12 mouse cellular contexts compared by ENCODE assay signal in genomic region chr19:43917406-43917691, GRCm38 (mm10). TPM values are rescaled to one million over a fixed set of nuclear protein-coding genes. Genes with fewer than 3 reads are reported as not detected.
DNase-seq lines count a peak whose midpoint lies in the region; ATAC-seq and TF ChIP-seq lines count a peak whose summit lies in the region.
"Had no signal": no experiment of that assay in that cellular context is flagged by ENCODE, and none has a peak within 500 bp of the region (broad histone marks: within the 10 kb centered on the region; RNA-seq: fewer than 3 reads in every experiment).

No protein-coding gene starts in this region.

- H3K4me1 ChIP-seq in heart, embryonic 14.5 days (ENCODE audit: control insufficient read depth in 2 of 2, insufficient read depth in 2 of 2, low read length in 2 of 2) = peaks cover 28 to 36% of the 10 kb centered on the region in 2 experiments
- peaks cover 16% of the 10 kb centered on the region for H3K4me1 ChIP-seq in spleen, adult 2 months (ENCODE audit: control insufficient read depth, insufficient read depth, insufficient read length)
- H3K4me1 ChIP-seq in intestine, postnatal 0 days (replicated peaks; ENCODE audit: control insufficient read depth, insufficient read depth, low read length) = peaks cover 8% of the 10 kb centered on the region; the same call in 1 of the 2 replicates
- H3K4me1 ChIP-seq in stomach, embryonic 15.5 days = peaks cover 24% of the 10 kb centered on the region; the same call in 1 of the 2 replicates
- H3K4me1 ChIP-seq in midbrain, embryonic 11.5 days (ENCODE audit: control insufficient read depth, insufficient read depth, low read length) = peaks cover 4% of the 10 kb centered on the region; the same call in 1 of the 2 replicates

- intact Hi-C loops in heart, postnatal 36 days (cut with DNase I) = no loop called here

- no peaks in the 10 kb centered on the region for H3K36me3 ChIP-seq in heart, embryonic 14.5 days (ENCODE audit: control insufficient read depth, insufficient read depth, low read length)
- H3K36me3 ChIP-seq in spleen, adult 2 months (ENCODE audit: control insufficient read depth, insufficient read depth, low read length) = no peaks in the 10 kb centered on the region
- no peaks in the 10 kb centered on the region for H3K36me3 ChIP-seq in intestine, postnatal 0 days (ENCODE audit: control insufficient read depth, insufficient read depth)
- no peaks in the 10 kb centered on the region for H3K36me3 ChIP-seq in stomach, embryonic 15.5 days
- H3K36me3 ChIP-seq in midbrain, embryonic 11.5 days (ENCODE audit: control insufficient read depth, insufficient read depth, low read length) = no peaks in the 10 kb centered on the region
- H3K36me3 ChIP-seq: embryonic facial prominence, embryonic 13.5 days had no signal

- no peak overlapping the region for H3K4me3 ChIP-seq in heart, embryonic 14.5 days (ENCODE audit: control insufficient read depth in 1 of 2, insufficient read depth in 1 of 2, low read depth in 1 of 2, low read length in 2 of 2)
- peak overlapping the region; percentile 17; the same call in 1 of the 2 replicates for H3K4me3 ChIP-seq in spleen, adult 2 months (ENCODE audit: extremely low read depth, insufficient read depth, insufficient read length)
- H3K4me3 ChIP-seq in intestine, postnatal 0 days (ENCODE audit: low read depth, low read length) = peak overlapping the region; percentile 16
- no peak overlapping the region for H3K4me3 ChIP-seq in stomach, embryonic 15.5 days (replicated peaks)
- no peak overlapping the region for H3K4me3 ChIP-seq in midbrain, embryonic 11.5 days (ENCODE audit: low read depth, low read length)
- H3K4me3 ChIP-seq: embryonic facial prominence, embryonic 13.5 days; forebrain, embryonic 13.5 days had no signal

- no peak overlapping the region for H3K9ac ChIP-seq in heart, embryonic 14.5 days (ENCODE audit: low read length)
- H3K9ac ChIP-seq in intestine, postnatal 0 days (ENCODE audit: low read depth, low read length) = no peak overlapping the region
- no peak overlapping the region for H3K9ac ChIP-seq in stomach, embryonic 15.5 days
- H3K9ac ChIP-seq in midbrain, embryonic 11.5 days (ENCODE audit: low read length) = no peak overlapping the region
- H3K9ac ChIP-seq: embryonic facial prominence, embryonic 13.5 days; forebrain, embryonic 13.5 days had no signal

- 76% methylated on average over 2 of the region's 2 CpGs for WGBS in heart, embryonic 14.5 days
- 37% methylated on average over 2 of the region's 2 CpGs for WGBS in spleen, adult 2 months
- WGBS in intestine, postnatal 0 days = 62% methylated on average over 2 of the region's 2 CpGs
- 67% methylated on average over 2 of the region's 2 CpGs for WGBS in stomach, embryonic 15.5 days
- WGBS in midbrain, embryonic 11.5 days = 75% methylated on average over 2 of the region's 2 CpGs

- no peak for TF ChIP-seq CTCF in spleen, adult 2 months (IDR thresholded peaks at IDR 0.05; ENCODE audit: extremely low read depth, insufficient read depth, insufficient read length, insufficient replicate concordance)
- TF ChIP-seq CTCF in intestine, postnatal 0 days (IDR thresholded peaks at IDR 0.05; ENCODE audit: low read depth) = no peak

- no peak for ATAC-seq in heart, embryonic 14.5 days (ENCODE audit: insufficient number of reproducible peaks, insufficient read depth, low FRiP score, low read depth)
- ATAC-seq in intestine, postnatal 0 days = no peak
- no peak for ATAC-seq in stomach, embryonic 15.5 days (ENCODE audit: insufficient read depth, low FRiP score, low read depth)
- ATAC-seq in midbrain, embryonic 11.5 days (ENCODE audit: low FRiP score) = no peak
- ATAC-seq: forebrain, embryonic 13.5 days had no signal

- no peak overlapping the region for H3K27ac ChIP-seq in heart, embryonic 14.5 days (replicated peaks in 1 of 2; ENCODE audit: control insufficient read depth in 1 of 2, insufficient read depth in 1 of 2, low read depth in 2 of 2, low read length in 2 of 2)
- peak overlapping the region; percentile 4; the same call in 1 of the 2 replicates for H3K27ac ChIP-seq in spleen, adult 2 months (ENCODE audit: insufficient read depth, low read length)
- peak overlapping the region; percentile 60; the same call in 1 of the 2 replicates for H3K27ac ChIP-seq in intestine, postnatal 0 days (ENCODE audit: low read depth, low read length)
- H3K27ac ChIP-seq in stomach, embryonic 15.5 days = no peak overlapping the region; the same call in 1 of the 2 replicates
- no peak overlapping the region for H3K27ac ChIP-seq in midbrain, embryonic 11.5 days (ENCODE audit: low read depth, low read length)
- H3K27ac ChIP-seq: embryonic facial prominence, embryonic 13.5 days; forebrain, embryonic 13.5 days had no signal

- H3K9me3 ChIP-seq in heart, embryonic 14.5 days (ENCODE audit: control insufficient read depth, low read length) = no peaks in the 10 kb centered on the region
- no peaks in the 10 kb centered on the region for H3K9me3 ChIP-seq in intestine, postnatal 0 days (ENCODE audit: control insufficient read depth)
- H3K9me3 ChIP-seq in stomach, embryonic 15.5 days = no peaks in the 10 kb centered on the region
- H3K9me3 ChIP-seq in midbrain, embryonic 11.5 days (ENCODE audit: control insufficient read depth, low read length) = no peaks in the 10 kb centered on the region
- H3K9me3 ChIP-seq: embryonic facial prominence, embryonic 13.5 days; forebrain, embryonic 13.5 days had no signal

- DNase-seq in heart, postnatal 36 days = no peak
- DNase-seq in spleen, adult 2 months (ENCODE audit: low read depth in 1 of 2, low spot score in 2 of 2) = no peak
- DNase-seq in spleen, postnatal 4 days (ENCODE audit: low spot score in 2 of 2) = no peak
- no peak for DNase-seq in midbrain, embryonic 11.5 days (ENCODE audit: low spot score, missing footprints)
- DNase-seq in cerebellum, adult 9-10 months = no peak
- DNase-seq: kidney, adult 11 months; kidney, postnatal 36 days had no signal

- TF ChIP-seq POLR2A in spleen, adult 2 months (IDR thresholded peaks at IDR 0.05; ENCODE audit: low read depth, low read length) = no peak

- peak overlapping the region; percentile 42 for H3K4me2 ChIP-seq in heart, embryonic 14.5 days (ENCODE audit: low read length)
- peak overlapping the region; percentile 59 for H3K4me2 ChIP-seq in intestine, postnatal 0 days (replicated peaks; ENCODE audit: low read depth)
- peak overlapping the region; percentile 35 for H3K4me2 ChIP-seq in stomach, embryonic 15.5 days
- no peak overlapping the region for H3K4me2 ChIP-seq in midbrain, embryonic 11.5 days
- H3K4me2 ChIP-seq: embryonic facial prominence, embryonic 13.5 days; forebrain, embryonic 13.5 days had no signal

- no peaks in the 10 kb centered on the region for H3K27me3 ChIP-seq in heart, embryonic 14.5 days (ENCODE audit: control insufficient read depth, insufficient read depth, low read length)
- no peaks in the 10 kb centered on the region for H3K27me3 ChIP-seq in spleen, adult 2 months (ENCODE audit: control insufficient read depth, insufficient read depth, low read length)
- no peaks in the 10 kb centered on the region for H3K27me3 ChIP-seq in intestine, postnatal 0 days (replicated peaks; ENCODE audit: control insufficient read depth, insufficient read depth, low read length)
- H3K27me3 ChIP-seq in stomach, embryonic 15.5 days (replicated peaks) = no peaks in the 10 kb centered on the region
- no peaks in the 10 kb centered on the region for H3K27me3 ChIP-seq in midbrain, embryonic 11.5 days (ENCODE audit: control insufficient read depth, insufficient read depth, low read length)
- H3K27me3 ChIP-seq: forebrain, embryonic 13.5 days had no signal

RNA-seq across cellular contexts. Expression of gene Dnmbp, which starts 22.6 kb away (rescaled TPM):
- 9.8 and 10.7 TPM in 2 replicates for polyA plus RNA-seq in heart, embryonic 14.5 days (2014; fragmentation: Nextera tagmentation; extraction: Ambion mirVana)
- total RNA-seq in heart, postnatal 36 days (2021) = 1 to 10 TPM; 9.0 to 9.7 TPM
- polyA plus RNA-seq in spleen, adult 2 months (2012; rRNA removed) = 8.9 and 9.9 TPM in 2 replicates
- polyA plus RNA-seq in intestine, postnatal 0 days (2015; fragmentation: Nextera tagmentation; extraction: Ambion mirVana) = 21.4 TPM in 2 replicates
- polyA plus RNA-seq in stomach, embryonic 15.5 days (2015; fragmentation: Nextera tagmentation; extraction: Ambion mirVana) = 29.9 and 31.7 TPM in 2 replicates
- 13.5 and 14.5 TPM in 2 replicates for polyA plus RNA-seq in midbrain, embryonic 11.5 days (2014; fragmentation: Nextera tagmentation; extraction: Ambion mirVana)

Comparison
In these comparisons a context has a peak if more than half of its experiments do, and no peak if none do; other contexts are left out.
1. H3K27ac ChIP-seq: peak in spleen, adult 2 months (single experiment) and intestine, postnatal 0 days (single experiment); none in heart, embryonic 14.5 days (0 of 2), stomach, embryonic 15.5 days (single experiment) and midbrain, embryonic 11.5 days (single experiment).
2. H3K4me3 ChIP-seq: peak in spleen, adult 2 months (single experiment) and intestine, postnatal 0 days (single experiment); none in heart, embryonic 14.5 days (0 of 2), stomach, embryonic 15.5 days (single experiment) and midbrain, embryonic 11.5 days (single experiment).